Mouse (Mus musculus) layer of hippocampus, adult 9-10 months (tissue): ENCODE measurements around the gene Ank3.
A peak's percentile ranks its signal among the peaks of the same experiment; 100 is the strongest.

Experiments
- DNase-seq: peaks from one replicate; pipeline ENCODE4 v3.0.0; 2022; ENCODE audit warnings: low spot score

Ank3 gene

DNA sequence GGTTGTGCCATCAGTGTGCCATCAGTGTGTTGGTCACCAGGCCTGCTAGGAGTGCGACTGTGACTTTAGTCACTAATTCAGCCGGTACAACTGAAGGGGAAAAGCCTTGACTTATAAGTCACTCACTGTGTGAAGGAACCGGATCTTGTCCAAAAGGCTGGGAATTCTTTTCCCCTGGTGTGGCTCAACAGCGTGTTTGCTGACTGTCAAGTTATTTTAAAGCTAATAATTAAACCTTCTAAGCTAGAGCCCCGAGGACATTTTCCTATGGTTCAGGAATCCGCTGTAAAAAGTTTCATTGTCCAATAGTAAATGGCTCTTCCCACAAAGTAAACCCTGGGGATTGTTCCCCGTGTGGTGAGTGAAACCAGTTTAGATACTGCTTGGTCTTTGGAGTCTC lies 529.8 kb downstream of the Ank3 start:
- DNase-seq = no peak

DNA sequence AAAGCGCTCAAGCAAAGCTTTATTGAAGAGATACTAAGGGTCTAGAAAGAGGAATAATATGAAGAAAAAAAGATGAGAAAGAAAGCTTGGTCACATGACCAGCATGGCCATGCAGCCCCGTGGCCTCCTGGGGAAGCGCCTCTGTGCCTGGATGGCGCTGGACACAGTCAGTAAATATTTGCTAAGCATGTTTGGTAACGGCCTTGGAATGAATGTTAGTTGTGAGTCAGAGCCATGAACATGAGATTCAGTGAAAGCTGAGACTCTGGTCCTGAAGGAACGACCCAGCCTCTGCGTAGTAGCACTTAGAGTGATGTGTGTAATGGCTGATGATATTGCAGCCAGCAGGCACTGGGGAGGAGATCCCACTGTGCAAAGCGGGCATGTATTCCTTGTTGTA lies 531.9 kb downstream of the Ank3 start:
- DNase-seq = no peak

DNA sequence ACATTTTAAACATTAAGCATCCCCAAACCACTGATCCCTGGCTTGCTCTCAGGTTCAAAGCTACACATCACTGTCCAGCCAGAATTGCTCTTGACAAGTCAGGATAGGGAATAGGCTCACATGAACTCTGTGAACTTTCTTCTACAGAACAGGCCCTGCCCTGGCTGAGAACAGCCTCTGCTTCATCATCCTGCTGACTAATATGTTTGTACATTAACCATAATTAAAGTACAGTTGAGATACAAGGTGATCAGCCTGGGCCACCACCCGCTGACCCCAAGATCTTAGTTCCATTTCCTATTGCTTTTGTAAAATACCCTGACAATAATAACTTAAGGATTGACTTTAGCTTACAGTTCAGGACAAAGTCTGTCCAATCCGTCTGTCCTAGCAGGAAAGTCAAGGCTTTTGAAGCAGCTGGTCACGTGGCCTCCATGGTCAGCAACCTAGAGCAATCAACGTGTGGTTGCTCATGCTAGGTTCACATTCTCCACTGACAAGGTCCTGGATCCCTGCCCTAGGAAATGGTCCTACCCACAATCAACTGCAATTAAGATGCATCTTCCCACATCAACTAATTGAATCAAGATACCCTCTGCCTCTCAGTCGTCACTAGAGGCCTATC lies 538.0 kb downstream of the Ank3 start:
- DNase-seq = no peak

DNA sequence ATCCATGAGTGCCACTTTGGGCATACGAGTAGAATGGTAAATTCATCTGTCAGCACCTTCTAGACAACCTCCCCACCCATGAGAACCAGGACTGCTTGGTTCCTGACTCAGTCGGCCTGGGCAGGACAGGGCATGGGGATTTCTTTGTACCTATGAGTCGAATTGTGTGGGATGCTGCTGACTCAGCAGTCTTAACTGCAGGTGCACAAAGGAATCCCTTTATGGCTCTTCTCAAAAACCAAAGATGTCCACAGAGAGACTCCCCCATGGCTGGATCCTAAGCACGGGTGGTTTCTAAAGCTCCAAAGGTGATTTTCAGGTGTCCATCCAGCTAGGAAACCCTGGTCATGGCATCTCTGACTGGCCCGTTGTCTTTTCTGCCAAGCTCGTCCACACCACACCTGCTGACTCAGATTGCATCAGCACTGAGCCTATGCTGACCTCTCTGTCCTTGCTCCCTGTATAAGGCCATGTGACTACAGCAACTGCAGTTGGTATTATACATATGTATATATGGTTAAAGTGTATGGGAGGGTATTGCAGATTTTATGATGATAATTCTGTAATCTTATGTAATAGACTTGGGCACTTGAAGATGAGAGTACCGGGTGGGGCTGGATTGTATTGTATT lies 538.8 kb downstream of the Ank3 start:
- DNase-seq = no peak

DNA sequence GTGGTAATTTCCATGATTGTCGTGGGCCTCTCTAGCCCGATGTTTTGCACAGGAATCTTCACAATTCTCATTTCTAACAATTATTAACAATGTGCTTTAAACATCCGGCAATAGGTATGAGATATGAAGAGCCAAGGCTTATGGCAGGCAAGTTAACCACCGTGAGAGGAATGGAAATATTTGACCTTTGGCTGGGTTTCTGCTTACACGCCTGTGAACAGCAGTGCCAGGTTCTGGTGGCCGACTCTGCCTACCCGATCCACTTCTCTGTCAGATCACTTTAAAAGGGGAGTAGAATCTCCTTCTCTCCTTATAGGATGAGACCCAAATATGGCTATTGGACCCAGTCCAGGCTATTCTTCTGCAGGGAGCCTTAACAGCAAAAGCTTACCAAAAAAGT lies 540.6 kb downstream of the Ank3 start:
- no peak for DNase-seq

DNA sequence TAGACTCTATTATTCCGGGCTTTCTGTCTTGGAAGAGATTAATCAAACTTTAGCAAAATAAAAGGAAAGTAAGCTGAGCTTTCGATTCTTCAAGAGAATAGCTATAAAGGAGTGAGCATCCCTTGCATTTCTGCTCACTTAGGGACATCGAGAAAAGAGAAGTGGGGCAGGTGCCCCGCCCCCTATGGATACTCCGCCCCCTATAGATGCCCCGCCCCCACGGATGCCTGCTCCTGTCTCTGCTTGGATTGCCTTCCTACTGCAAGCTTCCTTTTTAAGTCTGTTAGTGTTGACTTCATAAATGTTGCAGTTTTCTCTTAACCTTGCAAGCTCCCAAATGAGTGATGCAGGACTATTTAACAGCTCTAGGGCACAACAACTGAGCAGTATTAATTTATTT lies 541.4 kb downstream of the Ank3 start:
- DNase-seq = no peak

DNA sequence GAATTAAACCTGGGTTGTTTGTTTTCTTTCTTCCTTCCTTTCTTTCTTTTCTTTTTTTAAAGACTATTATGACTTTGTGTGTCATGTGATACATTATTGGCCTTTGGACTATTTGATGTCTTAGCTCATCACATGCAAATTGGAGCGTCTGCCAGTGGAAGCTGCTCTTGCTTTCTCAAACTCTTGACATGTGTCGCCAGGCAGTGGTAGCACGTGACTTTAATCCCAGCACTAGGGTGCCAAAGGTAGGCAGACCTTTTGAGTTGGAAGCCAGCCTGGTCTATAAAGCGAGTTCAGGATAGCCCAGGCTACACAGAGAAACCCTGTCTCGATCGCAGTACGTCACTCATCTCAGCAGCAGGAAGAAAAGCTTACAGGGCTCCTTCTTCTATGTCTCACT lies 542.4 kb downstream of the Ank3 start:
- DNase-seq = no peak

DNA sequence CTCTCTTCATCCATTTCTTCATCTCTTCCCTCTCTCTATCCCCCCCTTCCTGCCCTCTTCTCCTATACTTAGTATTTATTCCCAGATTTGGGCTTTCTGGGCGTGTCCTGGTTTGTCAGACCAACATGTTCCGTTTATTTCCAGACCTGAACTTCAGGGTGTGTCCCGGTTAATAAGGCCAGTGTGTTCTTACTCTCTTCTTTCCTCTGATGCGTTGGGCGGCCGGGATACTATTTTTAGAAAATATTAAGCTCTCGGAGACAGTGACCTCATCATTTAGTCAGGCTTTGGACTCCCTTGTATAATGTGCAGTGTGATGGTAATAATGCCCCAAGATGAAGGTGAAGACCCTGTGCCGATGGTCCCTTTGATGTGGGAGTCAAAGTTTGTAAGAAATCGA lies 546.3 kb downstream of the Ank3 start:
- no peak for DNase-seq

DNA sequence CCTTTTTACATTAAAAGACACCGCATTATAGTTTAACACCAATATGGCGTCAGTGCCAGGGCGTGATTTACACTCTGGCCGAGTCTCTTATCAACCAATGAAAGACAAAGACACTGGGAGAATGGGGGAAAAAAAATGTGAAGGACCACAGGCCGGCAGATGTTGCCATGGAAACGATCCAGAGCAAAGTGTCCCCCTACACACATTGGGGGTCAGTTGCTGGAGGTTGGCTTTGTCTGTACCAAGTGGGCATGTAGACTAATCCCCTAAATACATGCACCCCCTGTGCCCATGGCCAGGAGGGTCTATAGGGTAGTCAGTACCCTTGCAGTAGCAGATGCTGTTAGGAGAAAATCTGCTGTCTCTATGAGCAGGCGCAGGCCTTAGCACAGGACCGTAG lies 547.3 kb downstream of the Ank3 start:
- no peak for DNase-seq

DNA sequence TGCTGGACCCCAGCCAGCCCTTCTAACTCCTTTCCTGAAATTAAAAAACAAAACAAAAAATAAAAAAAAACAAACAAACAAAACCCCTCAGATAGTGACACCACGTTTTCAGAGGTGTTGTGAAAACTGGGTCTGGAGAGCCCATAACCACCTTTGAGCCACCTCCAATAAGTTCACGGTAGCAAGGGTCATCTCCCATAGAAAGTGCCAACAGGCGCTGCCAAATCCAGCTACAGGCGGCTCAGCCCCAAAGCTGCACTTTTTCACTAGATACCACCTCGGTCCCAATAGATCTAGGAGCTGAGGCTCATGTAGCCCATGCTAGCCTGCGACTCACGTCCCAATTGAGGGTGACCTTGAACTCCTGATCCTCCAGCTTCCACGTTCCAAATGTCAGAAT lies 547.7 kb downstream of the Ank3 start:
- no peak for DNase-seq

DNA sequence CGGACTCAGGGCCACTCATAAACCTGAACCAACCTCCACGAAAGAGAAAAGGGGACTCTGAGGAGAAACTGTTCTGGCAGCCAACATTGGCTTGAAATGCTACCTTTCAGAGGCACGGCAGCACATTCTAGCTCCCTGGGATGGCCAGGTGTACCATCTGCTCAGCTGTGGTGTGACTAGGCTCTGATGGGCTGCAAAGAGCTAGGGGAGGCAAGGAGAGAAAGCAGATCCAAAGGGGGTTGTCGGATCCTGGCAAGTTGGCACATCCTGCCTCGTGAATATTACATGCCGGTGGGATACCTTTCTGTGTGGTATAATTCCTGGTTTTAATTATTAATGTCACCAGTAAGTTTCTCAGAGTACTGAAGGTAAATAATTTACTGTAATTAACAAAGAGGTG lies 548.5 kb downstream of the Ank3 start:
- DNase-seq = no peak

DNA sequence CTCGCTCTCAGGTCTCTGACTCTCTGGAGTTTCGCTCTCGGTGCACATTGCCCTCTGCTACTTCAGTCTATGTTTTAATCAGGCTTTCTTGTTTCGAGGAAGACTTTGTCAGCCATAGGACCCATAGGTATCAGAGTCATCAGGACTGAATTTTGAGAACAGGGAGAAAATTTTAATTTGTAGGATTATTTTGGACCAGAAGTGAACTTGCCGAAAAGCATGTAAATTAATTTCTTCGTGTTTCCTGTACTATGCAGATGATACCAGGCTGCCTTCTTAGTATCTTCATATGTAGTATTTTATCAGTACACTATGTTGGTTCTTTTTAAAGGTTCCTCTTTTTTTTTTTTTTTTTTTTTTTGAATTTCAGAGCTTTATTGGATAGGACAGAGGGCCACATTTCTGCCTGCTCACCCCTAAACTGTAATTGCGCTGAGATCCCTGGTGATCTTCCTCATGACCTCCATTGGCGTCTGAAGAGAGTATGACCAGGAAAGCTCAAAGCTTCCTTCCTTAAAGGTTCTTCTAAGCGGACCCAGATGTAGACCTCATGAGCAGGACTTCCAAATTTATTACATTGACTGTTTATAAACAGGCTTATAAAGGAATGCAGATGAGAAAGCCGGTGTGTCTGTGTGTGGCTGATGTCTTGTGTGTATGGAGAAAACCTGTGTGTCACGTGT lies 551.8 kb downstream of the Ank3 start:
- no peak for DNase-seq

DNA sequence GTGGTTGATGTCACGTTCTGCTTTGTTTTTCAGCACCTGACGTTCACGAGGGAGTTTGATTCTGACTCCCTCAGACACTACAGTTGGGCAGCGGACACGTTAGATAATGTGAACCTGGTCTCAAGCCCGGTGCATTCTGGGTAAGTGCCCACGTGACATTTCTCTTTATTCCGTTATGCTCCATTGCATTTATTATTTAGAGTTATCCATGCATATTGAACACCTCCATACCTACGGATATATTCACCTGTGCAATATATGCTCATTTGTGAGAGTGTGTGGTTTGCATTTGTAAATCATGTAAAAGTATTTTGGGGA lies 552.3 kb downstream of the Ank3 start:
- no peak for DNase-seq

DNA sequence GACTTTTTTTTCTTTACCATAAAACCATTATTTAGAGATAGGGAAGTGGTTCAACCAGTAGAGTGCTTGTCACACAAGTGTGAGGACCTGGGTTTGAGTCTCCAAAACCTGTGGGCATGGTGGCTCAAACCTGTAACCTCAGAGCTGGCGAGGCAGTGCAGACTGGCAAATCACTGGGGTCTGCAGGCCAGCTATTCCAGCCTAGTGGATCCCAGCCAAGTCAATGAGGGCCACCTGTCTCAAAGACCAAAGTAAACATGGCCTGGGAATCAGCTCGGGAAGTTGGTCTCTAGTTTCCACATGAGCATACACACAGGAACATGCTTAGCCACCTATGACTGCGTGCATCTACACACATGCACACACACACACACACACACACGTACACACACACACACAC lies 552.9 kb downstream of the Ank3 start:
- DNase-seq = no peak

DNA sequence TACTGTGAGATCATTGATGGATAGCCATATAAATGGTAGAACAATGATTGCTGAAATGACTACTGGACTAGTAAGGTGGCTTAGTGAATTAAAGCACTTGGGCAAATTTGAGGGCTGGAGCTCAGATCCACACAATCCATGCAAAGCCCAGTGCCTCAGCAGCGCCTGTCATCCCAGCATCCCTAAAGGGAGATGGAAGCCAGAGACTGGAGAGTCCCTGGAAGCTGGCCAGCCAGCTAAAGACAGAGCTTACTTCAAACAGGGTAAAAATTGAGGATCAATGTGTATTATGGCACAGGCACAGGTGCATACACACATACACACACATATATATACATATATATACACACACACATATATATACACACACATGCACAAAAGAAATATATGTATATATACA lies 553.7 kb downstream of the Ank3 start:
- no peak for DNase-seq

DNA sequence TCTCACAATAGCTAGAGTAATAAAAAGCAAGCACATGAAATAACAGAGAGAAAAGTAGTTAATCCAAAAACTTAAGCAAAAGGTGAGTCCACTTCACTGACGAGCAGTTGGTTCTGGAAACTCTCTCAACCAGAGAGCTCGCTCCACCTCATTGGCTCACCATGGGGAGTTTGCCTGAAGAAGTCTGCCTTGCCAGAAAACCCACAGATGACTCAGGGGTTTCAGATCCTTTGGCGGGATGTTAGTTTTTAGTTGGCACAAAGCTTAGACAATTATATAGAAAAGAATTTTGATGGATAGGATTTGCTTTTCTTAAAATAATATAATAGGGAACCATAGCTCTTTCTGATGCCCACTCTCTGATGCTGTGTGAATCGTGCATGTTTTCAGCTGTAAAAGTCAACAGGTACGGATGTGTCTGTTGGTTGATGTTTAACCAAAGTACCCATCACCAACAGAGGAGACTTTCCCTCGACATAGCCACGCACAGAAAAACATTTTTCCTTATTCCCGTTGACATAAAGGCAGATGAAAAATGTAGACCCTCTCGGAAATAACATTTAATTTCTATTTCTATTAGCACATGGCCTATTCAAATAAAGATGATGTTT lies 556.2 kb downstream of the Ank3 start:
- no peak for DNase-seq

DNA sequence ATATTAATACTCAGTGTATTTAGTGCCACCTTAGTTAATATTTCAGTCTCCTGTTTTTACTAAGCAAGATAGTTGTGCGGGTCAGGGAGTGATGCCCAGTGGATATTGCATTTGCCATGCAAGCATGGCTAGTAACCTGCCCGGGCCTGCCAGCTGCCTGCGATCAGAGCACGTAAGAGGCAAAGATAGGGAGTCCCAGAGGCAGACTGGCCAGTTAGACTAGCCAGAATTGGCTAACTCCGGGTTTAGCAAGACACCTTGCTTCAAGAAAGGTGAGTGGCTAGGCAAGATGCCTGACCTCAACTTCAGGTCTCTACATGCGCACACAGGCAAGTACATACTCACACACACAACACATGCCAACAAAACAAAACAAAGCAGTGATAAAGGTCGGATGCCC lies 563.7 kb downstream of the Ank3 start:
- no peak for DNase-seq

DNA sequence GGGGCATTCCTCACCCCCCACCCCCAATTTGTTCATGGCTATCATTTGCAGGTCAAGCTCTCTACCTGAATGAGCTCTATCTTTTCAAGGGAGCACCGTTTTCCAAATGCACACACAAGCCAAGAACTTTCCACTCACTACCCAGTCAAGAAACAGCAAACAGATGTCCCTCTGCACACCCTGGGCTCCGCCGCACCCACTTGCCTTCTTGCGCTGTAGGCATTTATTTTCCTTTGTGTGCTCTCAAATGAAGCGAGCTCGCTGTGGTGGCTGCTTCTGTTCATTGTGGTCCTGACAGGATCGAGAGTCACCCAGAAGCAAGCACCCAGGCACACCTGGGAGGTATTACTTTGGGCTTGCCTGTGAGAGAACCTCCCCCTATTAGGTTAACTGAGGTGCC lies 564.4 kb downstream of the Ank3 start:
- no peak for DNase-seq

DNA sequence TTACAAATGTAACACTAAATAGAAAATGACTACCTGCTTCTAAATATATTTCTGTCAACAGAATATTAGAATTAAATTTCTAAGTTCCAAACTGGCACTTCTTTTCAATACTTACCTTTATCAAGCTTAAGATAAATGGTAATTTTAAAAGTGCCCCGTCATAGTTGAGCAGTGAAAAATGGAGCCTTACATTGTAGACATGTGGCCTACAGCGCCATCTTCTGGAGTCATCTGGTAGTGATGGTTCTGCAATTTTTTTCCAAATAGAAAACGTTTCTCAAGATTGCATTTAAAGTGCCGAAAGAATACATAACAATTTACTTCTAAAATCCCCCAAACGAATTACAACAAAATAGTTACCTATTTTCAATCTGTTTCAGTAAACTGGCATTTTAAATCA lies 566.0 kb downstream of the Ank3 start:
- DNase-seq = peak; percentile 36

DNA sequence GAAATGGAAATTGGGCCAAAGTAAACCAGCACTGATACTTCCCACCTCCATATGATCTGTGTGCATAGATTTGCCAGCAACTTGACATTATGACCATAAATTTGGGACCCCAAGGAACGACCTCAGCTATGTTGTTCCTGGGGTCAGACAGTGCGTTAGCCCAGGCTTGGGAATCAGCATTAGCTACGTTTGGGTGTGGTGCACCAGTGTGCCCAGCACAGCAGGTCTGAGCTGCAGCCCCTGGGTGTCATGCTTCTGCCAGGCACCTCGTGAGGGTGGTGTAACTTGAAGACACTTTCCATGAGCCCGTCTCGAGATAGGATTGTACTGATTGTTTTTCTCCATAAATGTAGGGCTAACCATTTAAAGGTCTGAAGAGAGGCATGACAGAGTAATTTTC lies 566.5 kb downstream of the Ank3 start:
- DNase-seq = no peak

DNA sequence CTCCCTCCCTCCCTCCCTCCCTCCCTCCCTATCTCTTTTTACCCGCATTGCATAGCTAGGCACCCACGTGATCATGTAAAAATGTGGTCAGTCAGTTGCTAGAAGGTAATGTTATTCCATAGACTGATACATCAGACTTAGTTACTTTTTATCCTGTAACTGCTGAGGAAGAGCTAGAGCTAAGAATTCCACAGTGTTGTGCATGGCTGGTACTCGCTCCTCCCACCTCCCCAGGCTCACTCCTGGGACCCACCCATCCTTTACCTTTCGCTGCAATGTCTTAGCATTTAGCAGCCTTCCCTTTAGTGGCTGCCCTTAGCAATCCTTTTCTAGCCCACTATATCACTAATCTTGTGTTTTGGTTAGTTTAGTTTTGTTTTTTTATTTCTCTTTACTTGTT lies 569.4 kb downstream of the Ank3 start:
- DNase-seq = no peak

DNA sequence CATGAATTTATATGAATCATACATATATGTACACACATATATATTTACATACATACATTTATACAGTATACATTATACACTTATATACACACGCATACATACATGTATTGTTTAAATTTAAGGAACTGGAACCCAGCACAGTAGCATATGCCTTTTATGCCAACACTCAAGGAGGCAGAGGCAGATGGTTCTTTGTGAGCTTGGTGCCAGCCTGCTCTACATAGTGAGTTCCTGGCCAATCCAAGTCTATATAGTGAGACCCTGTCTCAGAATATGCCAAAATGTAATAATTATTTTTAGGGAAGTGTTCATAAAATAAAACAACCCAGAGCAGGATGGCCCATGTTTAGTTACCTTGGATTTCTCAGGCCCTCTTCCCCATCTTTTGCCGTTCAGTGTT lies 581.1 kb downstream of the Ank3 start:
- no peak for DNase-seq

DNA sequence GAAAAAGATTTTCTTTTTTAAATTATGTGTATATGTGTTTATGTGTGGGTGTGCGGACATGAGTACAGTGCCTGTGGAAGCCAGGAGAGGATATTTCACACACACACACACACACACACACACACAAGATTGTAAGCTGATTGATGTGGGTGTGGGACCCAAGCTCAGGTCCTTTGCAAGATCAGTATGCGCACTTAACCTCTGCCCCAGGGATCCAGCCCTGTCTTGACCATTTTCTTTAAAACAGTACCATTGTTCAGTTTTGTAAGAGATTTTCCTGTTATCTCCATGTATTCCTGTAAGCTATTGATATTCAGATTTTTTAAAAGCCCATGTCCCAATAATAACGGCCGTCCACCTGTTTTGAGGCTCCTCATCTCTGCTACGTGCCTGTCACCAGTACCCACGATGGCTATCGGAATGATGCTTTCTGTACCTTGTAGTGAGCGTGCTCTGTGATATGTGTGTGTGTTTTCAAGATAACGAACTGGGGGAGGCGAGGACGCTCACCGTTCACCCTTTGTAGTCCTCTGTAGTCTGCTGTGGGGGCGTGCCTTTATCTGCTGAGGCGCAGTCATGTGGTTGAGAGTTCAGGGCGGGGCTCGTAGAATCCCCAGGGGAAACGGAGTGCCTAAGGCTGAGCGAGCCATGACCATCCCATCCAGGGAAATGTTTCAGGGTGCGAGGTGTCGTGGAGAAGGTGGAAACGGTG lies 583.0 kb downstream of the Ank3 start:
- DNase-seq = no peak
